Comparison of ENCODE assay signal across 8 mouse cellular contexts in the genomic region with DNA sequence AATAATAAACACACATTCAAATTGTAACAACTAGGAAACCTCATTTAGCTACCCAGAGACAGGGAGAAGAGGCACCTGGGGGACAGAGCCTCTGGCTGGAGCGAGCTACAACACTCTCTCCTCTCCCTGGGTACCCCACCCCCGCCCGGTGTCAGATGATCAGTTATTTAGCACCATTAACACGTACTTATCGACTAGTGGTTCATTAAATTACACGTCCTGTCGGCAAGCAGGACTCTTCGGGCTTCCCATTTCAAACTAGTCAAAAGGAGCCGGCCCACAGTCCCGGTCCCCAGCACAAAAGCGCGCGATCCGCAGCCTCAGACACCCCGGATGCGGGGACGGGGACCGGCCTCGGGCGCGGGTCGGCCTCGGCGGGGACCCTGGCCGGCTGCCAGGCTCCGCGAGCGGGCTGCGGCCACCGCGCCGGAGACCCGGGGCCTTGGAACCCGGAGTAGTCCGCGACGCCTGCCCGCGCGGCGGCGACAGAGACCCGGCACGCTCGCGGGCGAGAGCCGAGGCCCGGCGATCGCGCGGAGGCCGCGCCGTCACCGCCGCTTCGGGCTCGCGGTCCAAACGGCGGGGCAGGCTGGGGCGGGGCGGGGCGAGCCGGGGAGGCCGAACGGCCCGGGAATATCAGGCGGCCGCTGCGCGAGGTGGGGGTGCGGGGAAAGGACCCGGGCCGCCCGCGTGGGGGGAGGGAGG. TPM values are rescaled to one million over a fixed set of nuclear protein-coding genes. Genes with fewer than 3 reads are reported as not detected.
A peak's percentile ranks its signal among the peaks of the same experiment; 100 is the strongest.
DNase-seq lines count a peak whose midpoint lies in the region; ATAC-seq and TF ChIP-seq lines count a peak whose summit lies in the region.

No protein-coding gene starts in this region.

- H3K36me3 ChIP-seq in heart, embryonic 11.5 days (ENCODE audit: control insufficient read depth, insufficient read depth, low read length) = no peaks in the 10 kb centered on the region

- H3K9ac ChIP-seq in heart, embryonic 11.5 days (ENCODE audit: low read depth, low read length) = peak overlapping the region; percentile 96

- DNase-seq in adrenal gland, adult 8-10 months = peak; percentile 16
- DNase-seq in adrenal gland, postnatal 25 days = no peak
- DNase-seq in CD8-positive naive resting alpha-beta T cell, adult 2 months (ENCODE audit: low read depth in 2 of 2, low spot score in 2 of 2) = peak; percentile 37 to 47
- DNase-seq in layer of hippocampus, postnatal 36 days = peak; percentile 45 to 58
- DNase-seq in spleen, postnatal 36 days (ENCODE audit: low spot score in 2 of 2) = peak; percentile 42 to 45

- ATAC-seq in heart, embryonic 11.5 days (replicated peaks; ENCODE audit: insufficient number of reproducible peaks, low FRiP score, low TSS enrichment) = peak; percentile 80
- peak; percentile 47 for ATAC-seq in megakaryocyte progenitor cell, adult 5-6 weeks (replicated peaks; ENCODE audit: poor library complexity)

- H3K27me3 ChIP-seq in heart, embryonic 11.5 days (ENCODE audit: control insufficient read depth, insufficient read depth, low read length) = no peaks in the 10 kb centered on the region

- H3K9me3 ChIP-seq in heart, embryonic 11.5 days (replicated peaks; ENCODE audit: control insufficient read depth, low read length) = no peaks in the 10 kb centered on the region

- H3K4me1 ChIP-seq in cortical plate, adult 2 months (ENCODE audit: control insufficient read depth, insufficient read depth, low read length) = no peaks in the 10 kb centered on the region; the same call in 1 of the 2 replicates
- peaks cover 4% of the 10 kb centered on the region; the same call in 1 of the 2 replicates for H3K4me1 ChIP-seq in heart, embryonic 11.5 days (ENCODE audit: control insufficient read depth, insufficient read depth, low read length)

- peak overlapping the region; percentile 61 for H3K4me2 ChIP-seq in heart, embryonic 11.5 days

- H3K4me3 ChIP-seq in cortical plate, adult 2 months (ENCODE audit: insufficient read depth, low read length) = peak overlapping the region; percentile 43
- peak overlapping the region; percentile 92 for H3K4me3 ChIP-seq in heart, embryonic 11.5 days (ENCODE audit: low read depth, low read length)

- WGBS in heart, embryonic 11.5 days (ENCODE audit: insufficient replicate concordance) = under 1% methylated on average over 61 of the region's 79 CpGs

- no peak for TF ChIP-seq CTCF in cortical plate, adult 2 months (IDR thresholded peaks at IDR 0.05; ENCODE audit: extremely low read depth, insufficient read depth, low read length)

- no peak for TF ChIP-seq POLR2A in cortical plate, adult 2 months (IDR thresholded peaks at IDR 0.05; ENCODE audit: extremely low read depth, insufficient read depth, low read length)

- H3K27ac ChIP-seq in cortical plate, adult 2 months (ENCODE audit: insufficient read depth, low read length) = peak overlapping the region; percentile 99
- peak overlapping the region; percentile 99 for H3K27ac ChIP-seq in heart, embryonic 11.5 days (ENCODE audit: low read depth, low read length)

RNA-seq across cellular contexts. Expression of gene Phf3, which starts 0.7 kb away (rescaled TPM):
- 10 to 100 TPM; 73.4 to 92.2 (median 78.2) TPM for total RNA-seq in adrenal gland, adult 8-10 months (2022)
- 104 and 105 TPM in 2 replicates for total RNA-seq in adrenal gland, postnatal 25 days (2021)
- 44.8 and 47.8 TPM in 2 replicates for polyA plus RNA-seq in cortical plate, adult 2 months (2012; rRNA removed)
- 26.4 and 39.4 TPM in 2 replicates for polyA plus RNA-seq in heart, embryonic 11.5 days (2014; fragmentation: Nextera tagmentation; extraction: Ambion mirVana)
- 100 to 1,000 TPM in 1 of 2 experiments, 10 to 100 TPM in 1; 80.0 to 102 TPM for total RNA-seq in layer of hippocampus, postnatal 36 days (2021)
- total RNA-seq in megakaryocyte progenitor cell, adult 5-6 weeks (2015) = 64.0 and 86.4 TPM in 2 replicates
- total RNA-seq in megakaryocyte progenitor cell, adult 5-6 weeks (2017) = 67.3 and 109 TPM in 2 replicates
